Mouse (Mus musculus) testis, adult 2 months (tissue): ENCODE data around the gene Ptcd2. TPM values are rescaled to one million over a fixed set of nuclear protein-coding genes. Genes with fewer than 3 reads are reported as not detected.

Source experiments
- H3K27ac ChIP-seq: fragments of 200-500 bp; 2 replicates; pipeline ENCODE4 v1.5.1; 2012; ENCODE audit warnings: low read depth, low read length; ENCODE audit not compliant: control insufficient read depth, insufficient read depth
- H3K27me3 ChIP-seq: fragments of 200-500 bp; 2 replicates; pipeline ENCODE4 v1.6.1; 2012; ENCODE audit warnings: mild to moderate bottlenecking, low read length, moderate library complexity; ENCODE audit not compliant: control insufficient read depth, insufficient read depth
- H3K36me3 ChIP-seq: fragments of 200-500 bp; 2 replicates; pipeline ENCODE4 v1.6.1; 2012; ENCODE audit warnings: mild to moderate bottlenecking, low read length; ENCODE audit not compliant: control insufficient read depth, insufficient read depth
- H3K4me1 ChIP-seq: fragments of 200-500 bp; 2 replicates; pipeline ENCODE4 v1.6.1; 2012; ENCODE audit warnings: low read length; ENCODE audit not compliant: control insufficient read depth, insufficient read depth
- H3K4me3 ChIP-seq: fragments of 200-500 bp; 2 replicates; pipeline ENCODE4 v1.5.1; 2012; ENCODE audit warnings: low read depth, mild to moderate bottlenecking, low read length, moderate library complexity, mixed read lengths; ENCODE audit not compliant: control insufficient read depth
- CTCF ChIP-seq: fragments of 200-500 bp; IDR thresholded peaks from 2 replicates; pipeline ENCODE4 v1.5.1; 2012; ENCODE audit warnings: low read depth, mild to moderate bottlenecking, inconsistent platforms, low read length, moderate library complexity; ENCODE audit not compliant: control insufficient read depth, insufficient read depth, insufficient replicate concordance
- POLR2A ChIP-seq: fragments of 200-500 bp; IDR thresholded peaks from 2 replicates; pipeline ENCODE4 v1.6.1; 2012; ENCODE audit warnings: low read depth, mild to moderate bottlenecking, inconsistent platforms, low read length, moderate library complexity; ENCODE audit not compliant: control insufficient read depth
- polyA plus RNA-seq: library from polyadenylated mRNA; depleted of rRNA; stranded (reverse); fragments of >200 nt; gene quantifications from 2 replicates; pipeline ENCODE4 v1.2.3, GENCODE M21; 2012; rRNA removed

Gene Ptcd2
- polyA plus RNA-seq, 1 experiment: 12.0 TPM

GRCm38 (mm10) chr13:99282961-99283360, 61.5 kb downstream of the Ptcd2 start:
- Histone ChIP-seq H3K36me3 (no peaks in the 10 kb centered on the region), H3K4me3 (no peak overlapping the region), H3K27ac (no peak overlapping the region), H3K4me1 (no peaks in the 10 kb centered on the region), H3K27me3 (no peaks in the 10 kb centered on the region)
- TF ChIP-seq POLR2A (no peak), CTCF (no peak)

- H3K36me3 ChIP-seq: no peaks in the 10 kb centered on the region
- no peaks in the 10 kb centered on the region for H3K27me3 ChIP-seq
- H3K27ac ChIP-seq: no peak overlapping the region
- no peaks in the 10 kb centered on the region for H3K4me1 ChIP-seq
- TF ChIP-seq CTCF: no peak
- TF ChIP-seq POLR2A: no peak
- no peak overlapping the region for H3K4me3 ChIP-seq
These were observed 65.2 kb downstream of the Ptcd2 start for GRCm38 (mm10) chr13:99279351-99279750.

DNA sequence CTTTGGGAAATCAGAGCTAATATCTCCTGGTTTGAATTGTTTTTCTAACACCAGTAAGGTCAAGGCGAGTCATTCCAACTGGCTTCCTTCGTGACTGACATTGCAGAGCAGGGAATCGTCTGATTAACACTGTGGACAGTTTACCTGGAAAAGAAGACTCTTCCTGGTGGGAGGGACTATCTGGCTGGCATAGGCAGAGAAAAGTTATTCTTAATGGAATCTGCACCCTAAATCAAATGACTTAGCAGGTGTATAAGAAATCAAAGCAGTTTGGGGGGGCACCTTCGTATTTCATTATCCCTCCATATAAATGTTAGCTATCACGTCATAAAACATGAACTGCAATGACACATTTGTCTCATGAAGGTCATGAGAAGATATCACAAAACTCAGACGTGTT, 66.0 kb downstream of the Ptcd2 start:
- H3K4me1 ChIP-seq: no peaks in the 10 kb centered on the region
- TF ChIP-seq CTCF: no peak
- no peak for TF ChIP-seq POLR2A
- no peaks in the 10 kb centered on the region for H3K36me3 ChIP-seq
- H3K27ac ChIP-seq: no peak overlapping the region
- H3K4me3 ChIP-seq: no peak overlapping the region
- H3K27me3 ChIP-seq: no peaks in the 10 kb centered on the region

DNA sequence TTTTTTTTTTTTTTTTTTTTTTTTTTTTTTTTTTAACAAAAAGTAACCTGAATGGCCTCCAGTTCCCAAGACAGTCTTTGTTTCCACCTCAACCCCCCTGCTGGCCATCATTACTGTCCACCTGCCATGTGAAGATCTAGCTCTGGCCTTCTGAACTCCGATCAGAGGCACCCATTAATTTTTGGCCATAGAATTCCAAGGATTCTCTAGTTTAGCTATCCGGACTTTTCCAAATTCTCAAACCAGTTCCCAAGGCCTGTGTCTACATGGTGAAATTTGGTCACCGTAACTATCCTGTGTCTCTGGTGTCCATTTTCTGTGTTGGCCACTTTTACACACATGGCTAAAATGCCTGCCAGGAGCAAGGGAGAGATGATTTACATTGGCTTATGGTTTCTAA, 67.0 kb downstream of the Ptcd2 start:
- Histone ChIP-seq H3K27me3 (no peaks in the 10 kb centered on the region), H3K4me3 (no peak overlapping the region), H3K27ac (no peak overlapping the region), H3K4me1 (no peaks in the 10 kb centered on the region), H3K36me3 (no peaks in the 10 kb centered on the region)
- TF ChIP-seq POLR2A: no peak
- no peak for TF ChIP-seq CTCF

DNA sequence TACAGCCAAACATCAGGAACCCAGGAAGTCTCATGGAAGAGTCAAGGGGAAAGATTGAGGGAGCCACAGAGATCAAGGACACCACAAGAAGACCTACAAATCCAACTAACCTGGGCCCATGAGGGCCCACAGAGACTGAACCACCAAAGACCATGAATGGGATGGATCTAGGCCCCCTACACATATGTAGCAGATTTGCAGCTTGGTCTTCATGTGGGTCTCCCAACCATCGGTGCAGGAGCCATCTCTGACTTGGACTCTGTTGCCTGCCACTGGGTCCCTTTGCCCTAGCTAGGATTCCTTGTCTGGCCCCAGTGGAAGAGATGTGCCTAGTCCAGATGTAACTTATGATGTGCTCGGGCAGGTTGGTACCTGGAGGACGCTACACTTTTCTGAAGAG, 72.5 kb downstream of the Ptcd2 start:
- no peaks in the 10 kb centered on the region for H3K4me1 ChIP-seq
- no peak overlapping the region for H3K4me3 ChIP-seq
- H3K36me3 ChIP-seq: no peaks in the 10 kb centered on the region
- no peak overlapping the region for H3K27ac ChIP-seq
- H3K27me3 ChIP-seq: no peaks in the 10 kb centered on the region
- TF ChIP-seq POLR2A (no peak), CTCF (no peak)

Other genes starting within 250 kb of the Ptcd2 start
- 0.20 and 0.25 TPM in 2 replicates for gene Zfp366, start 159.9 kb downstream of the Ptcd2 start, polyA plus RNA-seq
- gene Mrps27, start 81 bp upstream of the Ptcd2 start, polyA plus RNA-seq: 6.1 and 8.5 TPM in 2 replicates
- gene Map1b, start 171.8 kb upstream of the Ptcd2 start, polyA plus RNA-seq: 4.2 and 5.6 TPM in 2 replicates